Mouse (Mus musculus) right cerebral cortex, postnatal 10 days (tissue): ENCODE measurements around the gene Bcl7a.
A peak's percentile ranks its signal among the peaks of the same experiment; 100 is the strongest.

Experiments used
- DNase-seq, 2 experiments: peaks; one replicate each; pipeline ENCODE4 v3.0.0; 2021; ENCODE audit warnings: low spot score in 2 of 2

Gene Bcl7a

DNA sequence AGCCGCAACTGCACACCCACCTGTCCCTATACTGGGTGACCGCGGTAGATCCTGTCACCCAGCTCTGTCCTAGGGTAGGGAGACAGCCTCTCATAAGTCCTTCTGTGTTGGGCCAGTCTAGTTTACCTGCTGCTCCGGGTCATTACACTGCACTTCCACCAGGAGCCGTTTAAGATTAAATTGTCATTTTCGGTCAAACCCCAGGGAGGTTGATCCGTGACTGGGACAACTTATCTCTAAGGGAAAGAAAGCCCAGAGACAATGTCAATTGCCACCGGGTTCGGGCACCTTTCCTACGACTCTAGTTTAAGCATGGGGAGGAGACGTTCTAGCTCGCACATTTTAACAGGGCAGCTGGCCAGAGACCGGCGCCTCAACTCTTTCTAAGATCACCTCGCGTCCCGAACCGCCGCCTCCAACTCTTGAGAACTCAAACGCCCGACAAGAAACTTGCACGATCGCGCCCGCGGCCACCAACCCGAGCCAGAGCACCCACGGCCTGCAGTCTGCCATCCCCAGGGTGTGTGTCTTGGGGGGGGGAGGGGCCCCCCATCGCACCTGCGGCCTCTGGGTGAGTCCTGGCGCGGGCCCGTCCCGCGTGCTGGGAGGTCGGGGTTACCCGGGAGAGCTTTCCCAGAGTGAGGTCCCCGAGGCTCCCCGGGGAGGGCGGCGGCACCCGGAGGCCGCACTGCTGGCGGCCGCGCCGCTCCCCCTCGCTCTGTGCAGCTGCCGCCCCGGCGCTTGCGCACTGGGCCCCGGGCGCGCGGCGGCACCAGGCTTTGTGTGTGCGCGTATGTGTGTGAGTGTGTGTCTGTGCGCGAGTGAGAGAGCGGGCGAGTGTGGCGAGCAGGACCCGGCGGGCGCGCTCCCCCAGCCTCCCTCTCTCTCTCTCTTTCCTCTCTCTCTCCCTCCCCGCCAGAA is at the start of gene Bcl7a:
Gene Bcl7a, plus strand, starts transcription at position 128 of the 921 bp plus-strand sequence.
- peak; percentile 96 for DNase-seq

DNA sequence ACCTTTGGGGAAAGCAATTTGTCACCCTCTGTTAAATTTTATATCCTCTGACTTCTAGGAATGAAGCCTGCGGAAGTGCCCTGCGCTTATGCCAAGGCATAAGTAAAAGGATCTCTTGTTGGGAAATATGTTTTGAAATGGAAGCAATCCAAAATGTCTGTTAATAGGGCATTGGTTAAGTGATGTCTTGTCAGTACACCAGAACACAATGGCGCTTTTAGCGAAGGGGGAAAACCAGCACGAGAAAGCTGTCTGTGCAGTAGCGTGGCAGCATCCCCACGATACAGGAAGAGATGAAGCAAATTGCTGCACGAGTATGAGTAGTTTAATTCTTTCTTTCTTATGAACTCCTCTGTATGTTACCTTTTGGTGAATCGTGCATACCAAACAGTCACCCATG is 49.0 kb upstream of the Bcl7a start:
- no peak for DNase-seq

DNA sequence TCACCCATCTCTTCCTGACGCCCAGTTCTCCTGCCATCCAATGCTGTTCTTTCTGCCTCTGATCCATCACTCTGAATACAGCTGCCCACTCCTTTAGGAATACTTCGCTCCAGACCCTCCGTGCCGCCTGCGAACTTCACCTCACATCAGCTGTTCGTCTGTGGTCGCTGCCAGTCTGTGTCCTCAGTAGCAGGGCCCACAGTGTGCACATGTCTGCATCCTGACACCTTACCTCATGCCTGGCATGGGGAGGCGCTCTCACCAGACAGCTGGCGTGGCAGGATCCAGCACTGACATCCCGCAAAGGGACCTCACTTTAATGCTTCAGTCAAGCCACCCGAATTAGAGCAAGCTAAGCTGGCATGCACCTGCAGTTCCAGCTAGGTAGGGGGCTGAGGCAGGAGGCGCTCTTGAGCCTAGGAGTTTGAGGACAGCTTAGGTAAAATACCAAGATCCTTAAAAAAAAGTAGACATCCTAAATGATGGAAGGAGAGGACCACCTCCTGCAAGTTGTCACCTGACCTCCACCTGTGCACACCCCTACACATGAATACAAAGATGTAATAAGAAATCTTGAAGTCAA is 47.3 kb upstream of the Bcl7a start:
- DNase-seq = no peak

DNA sequence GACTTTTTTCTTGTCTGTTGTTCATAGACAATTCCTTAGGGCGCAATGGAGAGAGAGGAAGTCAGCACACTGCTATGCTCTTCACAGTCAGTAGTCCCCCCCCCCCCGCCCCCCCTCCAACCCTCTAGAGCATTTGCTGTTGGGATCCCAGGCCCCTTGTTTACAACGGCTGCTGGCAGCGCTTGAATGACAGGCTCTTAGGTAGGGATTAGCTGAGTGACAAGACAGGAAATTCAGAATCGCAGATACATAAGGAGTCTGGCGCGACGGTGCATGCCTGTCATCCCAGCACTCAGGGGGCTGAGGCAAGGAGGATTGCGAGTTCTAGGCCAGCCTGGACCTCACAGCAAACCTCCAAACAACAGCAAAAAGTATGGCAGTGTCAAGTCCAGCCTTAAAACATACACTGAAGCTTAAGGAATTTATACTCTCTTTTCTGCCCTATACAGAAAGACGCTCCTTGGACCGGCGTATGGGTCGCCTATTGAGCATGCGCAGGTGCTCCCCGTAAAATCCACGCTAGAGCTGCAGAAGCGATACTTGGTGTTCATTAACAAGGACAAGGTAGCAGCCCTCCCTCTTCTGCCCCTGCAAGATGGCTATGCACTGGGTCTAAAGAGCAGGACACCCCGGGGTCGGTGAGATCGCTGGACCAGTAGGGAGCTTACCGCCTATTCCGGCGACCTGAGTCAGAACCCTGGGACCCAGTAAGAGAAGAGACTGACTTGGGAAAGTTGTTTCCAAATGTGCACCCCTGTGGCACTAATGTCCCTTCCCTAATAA is 46.5 kb upstream of the Bcl7a start:
- DNase-seq = no peak

DNA sequence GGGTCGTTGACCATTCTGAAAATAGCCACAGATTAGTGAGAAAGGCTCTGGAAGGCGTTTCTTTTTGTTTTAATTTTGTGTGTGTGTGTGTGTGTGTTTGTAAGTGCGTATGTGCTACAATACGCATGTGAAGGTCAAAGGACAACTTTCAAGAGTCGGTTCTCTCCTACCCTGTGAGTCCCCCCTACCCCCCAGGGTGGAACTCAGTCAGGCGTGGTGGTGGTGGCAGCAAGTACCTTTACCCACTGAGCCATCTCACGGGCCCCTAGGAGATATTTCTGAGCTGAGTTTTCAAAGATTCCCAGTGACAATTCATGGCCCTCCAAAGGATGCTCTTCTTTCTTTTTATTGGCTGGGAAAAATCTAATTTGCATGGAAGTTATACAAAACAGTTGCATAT is 45.8 kb upstream of the Bcl7a start:
- no peak for DNase-seq

DNA sequence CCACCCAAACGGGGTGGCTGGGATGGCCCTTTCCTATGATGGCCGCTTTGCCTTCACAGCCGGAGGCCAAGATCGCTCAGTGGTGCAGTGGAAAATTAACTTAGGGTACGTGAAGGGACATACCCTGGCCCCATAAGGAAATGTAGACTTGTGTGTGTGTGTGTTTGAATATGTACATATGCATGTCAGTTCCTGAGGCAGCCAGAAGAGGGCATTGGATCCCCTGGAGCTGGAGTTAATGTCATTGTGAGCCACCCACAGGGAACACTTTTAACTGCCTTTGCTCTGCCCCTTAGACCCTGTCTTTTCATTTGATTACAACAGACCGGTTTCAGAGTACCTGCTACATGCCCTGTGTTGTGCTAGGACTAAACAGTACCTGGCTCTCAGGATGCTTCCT is 45.1 kb upstream of the Bcl7a start:
- DNase-seq = no peak

DNA sequence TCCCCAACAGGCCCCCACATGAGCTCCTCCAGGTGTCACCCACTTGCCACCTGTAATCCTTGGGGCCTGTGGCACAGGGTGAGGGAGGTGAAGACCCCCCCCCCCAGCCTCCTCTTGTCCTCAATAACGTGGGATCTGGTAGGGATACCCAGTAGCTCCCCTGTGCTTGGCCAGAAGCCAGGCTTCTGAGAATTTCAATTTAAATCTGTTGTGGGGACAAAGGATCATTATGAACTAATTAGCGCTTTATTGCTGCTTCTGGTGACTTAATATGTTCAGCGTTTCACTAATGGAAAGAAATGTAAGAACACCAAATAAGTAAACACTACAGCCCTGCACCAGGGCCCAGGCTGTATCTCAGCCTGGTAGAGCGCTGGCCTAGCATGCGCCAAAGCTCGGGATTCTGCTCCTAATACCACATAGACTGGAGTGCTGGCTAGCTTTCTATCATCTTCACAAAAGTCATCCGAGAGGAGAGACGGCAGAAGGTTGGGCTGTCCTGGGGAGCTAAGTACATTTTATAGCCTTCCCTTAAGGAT is 43.1 kb upstream of the Bcl7a start:
- DNase-seq = no peak

DNA sequence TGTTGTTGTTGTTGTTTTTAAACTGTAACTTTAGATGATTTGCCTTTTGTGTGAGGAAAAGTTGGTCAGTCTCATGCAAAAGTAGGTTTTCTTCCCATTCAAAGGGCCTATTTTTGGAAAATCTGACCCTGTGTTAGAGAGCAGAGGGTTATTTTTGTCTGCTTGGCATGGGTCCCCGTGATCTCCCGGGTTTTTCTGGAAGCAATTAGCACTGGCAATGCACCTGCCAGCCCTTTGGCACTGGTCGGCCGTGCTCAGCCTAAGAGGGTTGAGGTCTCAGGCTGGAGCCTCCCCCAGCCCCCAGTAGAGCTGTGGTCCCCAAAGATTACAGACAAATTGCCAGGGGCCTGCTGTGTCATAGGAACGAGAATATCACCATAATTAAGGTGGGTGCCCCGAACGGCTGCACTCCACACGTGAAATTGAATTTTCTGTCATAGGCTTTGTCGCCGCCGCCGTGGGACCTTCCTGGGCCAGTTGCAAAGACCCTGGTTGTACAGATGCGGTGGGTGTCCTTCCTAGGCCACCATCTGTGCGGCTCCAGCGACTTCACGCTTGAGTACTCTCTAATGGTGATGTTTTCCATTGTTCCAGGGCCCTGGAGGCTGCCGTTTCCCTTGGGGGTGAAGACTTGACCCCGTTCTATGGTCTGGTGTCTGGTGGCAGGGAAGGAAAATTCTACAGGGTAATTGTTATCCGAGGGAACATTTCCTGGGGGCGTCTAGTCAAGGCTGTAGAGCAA is 41.7 kb upstream of the Bcl7a start:
- DNase-seq = no peak

DNA sequence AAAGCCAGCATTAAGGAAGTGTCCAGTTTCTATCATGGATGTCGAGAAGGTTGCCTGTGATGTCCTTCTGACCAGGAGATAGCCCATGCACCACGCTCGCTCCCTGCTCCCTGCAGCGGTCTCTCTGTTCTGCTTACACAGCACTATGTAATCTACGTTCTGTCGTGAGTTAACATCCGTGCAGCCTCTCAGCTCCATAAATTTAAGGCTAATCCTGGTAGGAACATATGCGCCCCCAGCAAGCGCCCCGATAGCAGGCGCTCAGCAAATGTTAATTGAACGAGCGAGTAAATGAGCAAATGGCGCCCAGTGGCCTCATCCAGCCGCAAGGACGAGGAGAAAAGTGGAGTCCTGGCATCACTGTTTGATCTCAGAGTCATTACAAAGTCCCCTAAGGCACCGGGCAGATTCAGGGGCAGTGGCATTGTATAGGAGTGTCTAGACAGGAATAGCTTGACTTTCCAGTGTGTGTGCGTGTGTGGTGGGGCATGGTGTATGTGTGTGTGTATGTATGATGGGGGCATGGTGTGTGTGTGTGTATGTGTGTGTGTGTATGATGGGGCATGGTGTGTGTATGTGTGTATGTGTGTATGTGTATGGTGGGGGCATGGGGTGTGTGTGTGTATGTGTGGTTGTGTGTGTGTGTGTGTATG is 35.9 kb upstream of the Bcl7a start:
- no peak for DNase-seq

DNA sequence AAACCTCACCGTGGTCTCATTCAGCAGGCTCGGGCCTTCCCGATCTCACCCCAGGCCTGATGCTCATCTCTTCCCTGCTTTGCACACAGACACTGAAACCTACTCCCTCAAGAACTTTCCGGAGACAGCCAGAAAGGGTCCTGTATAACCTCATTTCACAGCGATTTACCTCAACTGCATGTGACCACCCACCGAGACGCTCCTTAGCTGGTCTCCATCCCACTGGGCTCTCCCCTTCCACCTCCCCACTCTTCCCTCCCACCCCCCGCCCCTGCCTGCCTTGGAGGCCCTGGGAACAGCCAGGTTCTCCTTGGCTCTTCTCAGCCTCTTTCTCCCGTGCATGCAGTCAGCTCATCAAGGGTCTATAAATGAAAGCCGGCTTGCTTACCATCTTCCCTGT is 33.8 kb upstream of the Bcl7a start:
- no peak for DNase-seq

DNA sequence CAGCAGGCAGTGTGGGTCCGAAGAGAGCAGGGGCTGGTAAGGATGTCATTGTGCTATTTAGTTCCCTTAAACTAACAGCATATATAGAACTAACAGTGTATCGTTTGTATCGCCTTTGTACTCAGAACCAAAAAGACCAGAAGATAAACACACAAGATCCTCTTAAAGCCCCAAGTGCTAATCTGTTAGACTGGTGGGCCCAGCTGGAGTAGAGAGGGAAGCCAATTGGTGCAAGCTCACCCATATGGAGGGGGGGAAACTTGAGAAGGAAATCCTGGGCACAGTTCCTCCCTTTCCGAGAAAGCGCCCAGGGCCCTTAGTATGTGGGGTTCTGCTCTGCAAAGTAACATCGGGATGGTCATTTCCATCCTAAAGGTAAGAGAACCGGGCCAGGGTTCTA is 33.4 kb upstream of the Bcl7a start:
- no peak for DNase-seq

DNA sequence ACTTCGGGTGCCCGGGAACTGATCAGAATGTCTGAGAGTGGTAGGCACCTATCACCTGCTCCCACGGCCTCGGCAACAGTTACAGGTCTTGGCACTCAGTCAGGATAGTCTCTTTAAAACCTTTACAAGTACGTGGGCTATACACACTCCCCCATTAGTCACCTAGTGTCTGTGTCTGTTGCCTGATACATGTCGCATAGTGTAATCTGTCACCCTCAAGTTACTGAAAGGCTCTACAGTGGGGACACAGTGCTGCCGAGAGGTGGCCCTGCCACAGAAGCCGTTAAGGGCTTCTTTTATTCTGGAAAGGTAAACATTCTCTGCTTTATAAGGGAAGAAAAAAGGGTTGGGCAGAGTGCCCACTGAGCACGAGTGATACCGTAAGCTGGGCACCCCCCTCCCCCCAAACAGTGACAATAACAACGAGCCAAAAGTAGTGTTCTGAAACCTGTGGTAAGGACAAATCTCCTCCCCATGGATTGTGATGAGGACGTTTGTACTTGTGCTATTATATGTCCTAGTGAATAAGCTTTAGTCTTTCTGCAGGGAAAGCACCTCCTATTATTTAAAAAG is 30.5 kb upstream of the Bcl7a start:
- DNase-seq = no peak

DNA sequence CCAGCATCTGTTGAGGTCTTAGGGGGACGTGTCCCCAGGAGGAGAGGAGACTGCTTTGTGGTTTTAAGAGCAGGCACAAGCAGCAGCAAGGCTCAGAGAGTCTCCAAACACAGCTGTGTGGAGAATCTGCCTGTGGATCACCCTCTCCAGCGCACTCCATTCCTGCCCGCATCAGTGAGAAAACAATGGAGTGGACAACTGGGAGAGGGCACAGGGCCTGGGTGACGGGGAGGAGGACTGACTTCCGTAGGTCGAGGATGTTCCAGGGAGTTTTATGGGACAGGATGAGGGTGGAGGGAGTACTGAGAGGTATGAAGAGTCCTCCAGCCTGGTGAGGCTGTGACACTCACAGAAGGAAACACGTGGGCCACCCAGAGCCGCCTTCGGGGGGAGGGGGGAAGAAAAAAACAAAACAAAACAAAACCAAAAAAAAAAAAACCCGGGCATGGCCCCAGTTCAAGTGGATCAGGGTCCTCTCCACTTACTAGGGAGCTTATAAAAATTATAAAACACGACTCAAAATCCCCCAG is 29.7 kb upstream of the Bcl7a start:
- no peak for DNase-seq

DNA sequence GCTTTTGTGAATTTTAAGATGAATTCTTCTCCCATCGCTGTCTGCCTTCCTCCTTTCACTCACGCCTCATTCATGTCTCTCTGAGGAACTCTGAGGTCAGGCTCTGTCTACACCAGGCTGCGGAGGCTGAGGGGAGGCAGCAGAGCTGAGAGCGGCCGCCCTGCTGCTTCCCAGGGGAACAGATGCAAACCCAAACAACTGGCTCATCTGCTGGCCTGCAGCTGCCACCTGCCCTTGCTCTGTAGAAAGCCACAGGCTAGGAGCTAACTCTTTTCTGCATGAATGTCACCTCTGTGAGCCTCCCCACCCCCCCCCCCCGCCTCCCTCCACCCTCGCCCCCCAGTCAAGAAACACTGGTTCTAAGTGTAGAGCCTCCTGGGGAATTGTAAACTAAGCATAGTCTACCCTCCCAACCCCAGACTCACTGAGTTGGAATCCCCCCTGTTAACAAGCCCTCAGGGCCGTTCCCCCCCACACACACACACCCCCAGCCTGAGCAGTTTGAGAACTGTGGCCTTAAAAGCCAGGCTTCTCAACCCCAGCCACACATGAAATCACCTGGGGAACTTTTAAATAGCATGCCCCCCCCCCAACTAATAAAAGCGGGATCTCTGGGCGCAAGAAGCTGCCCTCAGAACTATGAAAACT is 28.3 kb upstream of the Bcl7a start:
- DNase-seq = no peak

DNA sequence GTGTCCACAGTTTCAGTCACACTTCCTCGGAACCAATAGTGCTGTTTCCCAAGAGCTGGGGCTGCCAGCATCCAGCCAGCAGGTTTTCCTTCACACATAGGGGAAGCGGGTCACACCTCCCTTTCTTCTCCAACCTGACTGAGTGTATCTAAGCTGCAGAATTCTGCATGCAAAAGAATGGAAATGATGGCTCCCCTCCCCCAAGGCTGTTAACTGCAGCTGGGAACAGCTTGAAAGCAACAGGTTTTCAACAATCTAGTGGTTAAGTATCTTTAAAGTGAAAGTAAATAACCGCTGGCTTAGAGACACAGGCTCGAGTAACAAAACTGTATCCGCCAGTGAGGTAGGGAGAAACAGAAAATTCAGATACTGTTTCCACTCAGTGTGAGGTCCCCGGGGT is 25.6 kb upstream of the Bcl7a start:
- no peak for DNase-seq

DNA sequence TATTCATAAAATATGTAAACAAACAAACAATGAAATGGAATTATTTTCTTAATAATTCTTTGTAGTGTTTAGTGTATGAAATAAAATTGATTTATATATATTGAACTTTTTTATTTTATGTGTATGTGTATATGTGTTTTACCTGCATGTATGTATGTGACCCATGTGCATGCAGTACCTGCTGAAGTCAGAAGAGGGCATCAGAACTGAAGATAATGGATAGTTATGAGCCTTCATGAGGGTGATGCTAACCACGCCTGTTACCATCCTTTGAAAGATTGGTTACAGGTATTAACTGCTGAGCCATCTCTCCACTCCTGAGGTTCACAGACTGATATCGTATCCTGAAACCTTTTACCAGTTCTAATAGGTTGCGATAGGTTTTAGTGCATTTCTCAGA is 23.5 kb upstream of the Bcl7a start:
- DNase-seq = no peak

DNA sequence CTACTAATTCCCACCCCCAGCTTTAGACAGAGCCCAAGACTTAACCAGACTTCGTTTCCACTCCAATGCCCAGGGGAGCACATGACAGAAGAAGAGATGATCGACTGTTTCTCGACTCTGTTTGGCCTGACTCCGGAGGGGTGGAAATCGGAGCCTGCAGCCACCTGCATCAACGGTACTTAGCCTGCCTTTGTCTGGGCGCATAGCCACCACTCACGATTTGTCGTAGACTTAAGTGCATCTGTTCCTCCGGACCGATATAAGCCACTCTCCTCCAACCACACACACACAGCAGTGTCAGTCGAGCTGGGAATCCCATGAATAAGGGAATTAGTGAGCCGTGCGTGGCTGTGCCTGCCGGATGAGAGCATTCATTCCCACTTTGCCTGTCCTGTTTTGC is 19.4 kb upstream of the Bcl7a start:
- DNase-seq = peak; percentile 50 to 62

DNA sequence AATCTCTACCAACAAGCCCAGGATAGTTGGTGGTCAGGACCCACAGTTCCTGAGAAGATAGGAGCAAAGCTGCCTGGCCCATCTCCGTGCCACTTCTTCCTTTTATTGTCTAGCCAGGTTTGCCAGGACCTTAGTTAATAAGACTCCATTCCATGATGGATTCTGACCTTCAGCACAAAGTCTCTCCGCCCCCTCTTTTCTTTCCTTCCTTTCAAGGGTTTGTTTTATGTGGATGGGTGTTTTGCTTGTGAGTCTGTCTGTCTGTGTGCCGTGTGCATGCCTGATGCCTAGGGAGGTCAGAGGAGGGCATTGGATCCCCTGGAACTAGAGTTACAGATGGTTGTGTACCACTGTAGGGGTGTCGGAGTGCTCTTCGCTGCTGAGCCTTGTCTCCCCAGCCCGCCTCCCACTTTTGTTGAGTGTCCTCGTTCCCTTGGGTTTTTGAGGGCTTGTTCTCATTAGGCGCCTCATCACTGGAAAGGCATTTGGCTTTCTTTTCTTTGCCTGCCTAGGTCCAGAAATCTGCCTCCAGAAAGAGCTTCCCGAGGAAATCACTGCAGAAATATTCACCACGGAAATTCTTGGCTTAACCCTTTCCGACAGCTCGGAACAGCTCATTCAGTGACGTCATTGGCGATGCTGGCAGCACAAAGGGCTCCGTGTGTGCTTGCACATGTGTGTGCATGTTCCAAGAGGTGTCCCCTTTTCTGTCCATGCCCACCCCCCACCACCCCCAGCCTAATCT is 17.5 kb upstream of the Bcl7a start:
- DNase-seq = peak; percentile 35 to 60

DNA sequence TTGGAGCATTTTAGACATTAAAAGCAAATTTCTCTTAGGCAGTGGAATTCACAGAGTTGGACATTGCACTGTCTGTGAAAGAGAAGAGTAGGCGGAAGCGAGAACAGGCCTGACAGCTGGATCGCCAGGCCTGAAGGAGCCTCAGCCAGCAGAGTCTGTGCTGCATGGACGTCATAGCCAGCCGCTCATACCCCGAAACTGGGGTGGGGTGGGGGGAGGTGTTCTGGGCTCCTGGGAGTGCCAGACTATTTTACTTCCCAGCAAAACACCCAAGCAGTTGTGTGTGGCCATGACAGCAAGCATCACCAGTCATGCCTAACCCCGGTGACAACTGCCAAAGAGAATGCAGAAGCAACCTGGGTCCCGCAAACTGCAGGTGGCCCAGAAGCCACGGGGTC is 16.9 kb upstream of the Bcl7a start:
- DNase-seq = peak; percentile 70 to 77
